Mouse (Mus musculus): Measurements from ENCODE around the gene Nostrin. TPM values are rescaled to one million over a fixed set of nuclear protein-coding genes. Genes with fewer than 3 reads are reported as not detected.

Nostrin gene
- 1 to 10 TPM; 1.3 to 2.3 TPM for total RNA-seq (2021)
- long read RNA-seq, experiment 1, partial matches to known transcripts = 3 of 3 reads
- long read RNA-seq, experiment 1, other reads (novel, unspliced or antisense) = 0 of 3 reads
- long read RNA-seq, experiment 2, partial matches to known transcripts = 4 of 4 reads
- long read RNA-seq, experiment 2, other reads (novel, unspliced or antisense) = 0 of 4 reads

DNA sequence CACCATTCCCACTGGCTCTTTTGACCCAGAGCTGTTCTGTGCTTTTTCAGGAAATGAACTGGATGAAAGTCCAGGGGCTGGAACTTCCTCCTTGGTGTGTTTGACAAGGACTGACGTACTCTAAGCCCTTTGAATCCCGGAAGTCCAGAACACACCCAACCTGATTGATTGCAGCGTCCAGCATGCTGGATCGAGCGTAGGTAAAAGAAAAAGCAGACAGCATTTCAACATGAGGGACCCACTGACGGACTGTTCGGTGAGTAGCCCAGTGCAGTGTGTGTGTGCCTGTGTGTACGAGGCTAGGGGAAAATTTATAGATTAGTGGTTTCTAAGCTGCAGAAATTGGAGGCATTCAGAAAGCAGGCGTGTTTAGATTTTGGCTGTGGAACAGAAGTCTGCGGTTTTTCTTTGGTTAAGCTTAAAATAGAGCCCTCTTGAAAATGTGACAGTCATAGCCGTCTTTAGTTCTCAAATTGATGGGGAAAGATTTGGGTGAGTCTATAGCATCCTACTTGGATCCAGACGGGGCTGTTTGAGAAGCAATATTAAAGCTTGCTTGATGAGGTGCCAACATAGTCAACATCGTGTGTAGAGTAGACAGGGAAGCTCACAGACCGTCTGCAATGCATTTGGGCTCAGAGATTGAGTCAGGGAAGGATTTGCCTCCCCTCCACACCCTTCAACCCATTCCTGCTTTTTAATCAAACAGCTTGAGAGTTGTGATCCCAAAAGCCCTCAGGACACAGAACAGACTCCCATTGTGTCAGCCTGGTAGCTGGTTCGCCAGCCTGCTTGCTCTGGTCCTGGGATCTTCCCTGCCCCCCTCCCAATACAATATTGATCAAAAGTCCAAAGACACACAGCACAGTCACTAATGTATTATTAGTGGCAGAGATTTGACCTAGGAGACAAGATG is at the start of gene Nostrin:
TSS of gene Nostrin (plus strand) at position 140 of the 916 bp plus-strand sequence.
- no peak for DNase-seq
- intact Hi-C loops (cut with DNase I) = no loop called here

- no peak for DNase-seq
- intact Hi-C loops (cut with DNase I) = no loop called here
These were observed 48.9 kb upstream of the Nostrin start for GRCm38 (mm10) chr2:69086505-69087260.

DNA sequence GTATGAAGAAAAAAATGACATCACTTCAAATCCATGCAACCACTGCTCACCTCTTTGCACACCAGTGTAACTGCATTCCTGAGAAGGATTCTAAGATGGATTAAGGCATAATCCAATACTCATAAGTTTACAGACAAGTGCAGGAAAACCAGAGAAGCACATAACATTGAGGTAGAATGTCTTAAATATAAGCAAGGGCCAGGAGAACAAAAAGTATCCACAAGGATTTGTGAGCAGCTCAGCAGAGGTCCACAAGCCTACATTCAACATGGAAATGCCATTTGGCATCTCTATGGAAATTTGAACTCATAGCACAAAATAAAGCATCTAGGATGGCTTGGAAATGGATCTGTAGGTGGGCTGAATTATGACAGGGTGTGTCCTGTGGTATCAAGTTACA is 39.8 kb upstream of the Nostrin start:
- intact Hi-C loops (cut with DNase I) = loop anchor here (5.0 kb wide), 1 partner anchor 519 kb away; no protein-coding TSS in a partner anchor
- DNase-seq = no peak

DNA sequence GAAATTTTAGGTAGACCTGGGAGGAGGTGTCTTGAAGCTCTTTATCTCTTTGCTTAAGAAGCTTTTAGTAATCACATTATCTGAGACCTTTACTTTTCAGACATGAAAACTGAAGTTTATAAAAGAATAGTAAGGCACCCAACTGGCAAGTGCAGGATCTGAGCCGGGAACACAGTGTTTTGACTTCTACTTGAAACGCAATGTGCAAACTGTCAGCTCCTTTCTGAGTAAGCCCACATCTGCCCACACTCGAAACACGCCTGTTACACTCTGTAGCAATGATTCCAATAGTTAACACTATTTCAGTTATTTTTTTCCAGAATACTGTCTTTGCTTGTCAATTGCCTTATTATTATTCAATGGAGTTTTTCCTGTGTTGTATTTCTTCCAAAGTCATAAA is 38.8 kb upstream of the Nostrin start:
- intact Hi-C loops (cut with DNase I) = loop anchor here (5.0 kb wide), 1 partner anchor 520 kb away; no protein-coding TSS in a partner anchor
- DNase-seq = no peak

DNA sequence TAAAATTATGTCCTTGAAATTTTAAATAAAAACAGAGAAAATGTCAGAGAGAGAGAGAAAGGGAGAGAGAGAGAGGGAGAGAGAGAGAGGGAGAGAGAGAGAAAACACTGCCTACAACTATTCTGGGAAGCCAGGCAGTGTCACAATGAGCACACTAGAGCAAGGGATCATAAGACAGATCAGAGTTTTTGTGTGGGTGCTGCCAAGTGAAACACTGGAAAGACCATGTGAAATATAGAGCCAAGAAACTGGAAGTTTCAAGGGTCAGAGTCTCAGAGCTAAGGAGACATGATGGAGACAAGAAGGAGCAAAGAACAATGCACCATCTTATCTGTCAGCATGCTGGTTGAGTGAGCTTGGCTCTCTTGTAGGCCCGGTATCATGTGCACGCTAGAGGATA is 38.1 kb upstream of the Nostrin start:
- intact Hi-C loops (cut with DNase I) = loop anchor here (5.0 kb wide), 1 partner anchor 520 kb away; no protein-coding TSS in a partner anchor

GRCm38 (mm10) chr2:69098701-69099100 is 36.9 kb upstream of the Nostrin start:
- intact Hi-C loops (cut with DNase I) = loop anchor here (5.0 kb wide), 1 partner anchor 521 kb away; no protein-coding TSS in a partner anchor
- DNase-seq = no peak

More for the DNA sequence above, 38.1 kb upstream of the Nostrin start:
- DNase-seq = no peak

DNA sequence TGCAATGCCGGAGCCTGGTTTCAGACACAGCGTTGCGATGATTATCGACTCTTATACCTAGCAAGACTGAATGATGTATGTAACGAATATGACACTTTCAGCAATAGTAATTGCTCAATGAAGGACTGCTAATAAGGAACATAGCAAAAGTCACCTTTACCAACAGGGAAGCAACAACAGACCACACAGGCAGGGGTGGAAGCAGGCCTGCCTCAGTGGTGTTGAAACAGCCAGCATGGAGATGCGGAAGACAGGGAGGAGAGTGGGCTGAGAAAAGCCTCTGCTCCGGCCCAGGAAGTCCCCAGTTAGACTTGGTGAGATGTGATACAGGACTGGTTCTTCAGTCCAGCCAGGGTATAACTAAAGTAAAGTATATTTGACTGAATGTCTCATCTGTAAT is 36.5 kb upstream of the Nostrin start:
- DNase-seq = no peak
- intact Hi-C loops (cut with DNase I) = loop anchor here (5.0 kb wide), 1 partner anchor 522 kb away; no protein-coding TSS in a partner anchor

GRCm38 (mm10) chr2:69100706-69101105 is 34.9 kb upstream of the Nostrin start:
- DNase-seq = no peak
- intact Hi-C loops (cut with DNase I) = loop anchor here (1.0 kb wide), 1 partner anchor 316 kb away; no protein-coding TSS in a partner anchor

DNA sequence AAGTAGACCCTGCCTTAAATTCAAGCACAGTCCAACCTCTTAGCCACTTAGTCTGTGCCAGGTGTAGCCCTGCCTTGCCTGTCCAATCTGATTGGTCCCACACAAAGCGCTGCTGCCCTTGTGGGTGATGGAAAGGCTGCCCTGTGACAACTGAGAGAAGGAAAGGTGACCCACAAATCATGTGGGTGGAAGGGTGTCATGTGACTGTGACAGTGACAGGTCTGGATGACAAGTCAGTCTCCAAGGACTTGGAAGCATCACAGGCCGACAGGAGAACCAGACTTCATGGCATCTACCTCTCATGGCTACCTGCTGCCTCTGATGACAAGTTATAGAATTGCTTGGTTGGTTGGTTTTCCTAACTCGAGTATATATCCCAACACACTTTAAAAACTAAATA is 32.1 kb upstream of the Nostrin start:
- DNase-seq = no peak
- intact Hi-C loops (cut with DNase I) = no loop called here

GRCm38 (mm10) chr2:69104511-69105145 is 31.0 kb upstream of the Nostrin start:
- no peak for DNase-seq
- intact Hi-C loops (cut with DNase I) = no loop called here

DNA sequence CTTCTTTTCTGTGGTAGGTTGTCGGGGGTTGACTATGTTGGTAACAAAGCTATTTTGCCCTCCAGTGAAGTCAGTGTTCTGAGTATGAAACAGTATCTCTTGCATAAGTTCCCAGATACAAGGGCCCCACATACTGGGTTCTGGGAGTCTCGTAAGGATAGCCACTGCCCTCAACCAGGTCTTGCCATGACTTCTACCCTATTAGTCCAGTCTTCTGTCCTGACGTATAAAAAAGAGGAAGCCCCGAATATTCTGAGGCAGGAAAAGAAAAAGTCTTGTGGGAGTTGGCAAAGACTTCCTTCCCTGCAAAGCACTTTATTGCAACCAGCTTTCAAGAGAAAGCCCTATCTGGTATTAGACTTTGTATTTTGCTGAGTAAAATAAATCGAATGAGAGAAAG is 26.4 kb upstream of the Nostrin start:
- intact Hi-C loops (cut with DNase I) = no loop called here
- no peak for DNase-seq

- intact Hi-C loops (cut with DNase I) = loop anchor here (5.0 kb wide), 1 partner anchor 318 kb away; no protein-coding TSS in a partner anchor
- DNase-seq = no peak
These were observed 25.9 kb upstream of the Nostrin start for GRCm38 (mm10) chr2:69109710-69110109.

- DNase-seq = no peak
- intact Hi-C loops (cut with DNase I) = loop anchor here (5.0 kb wide), 1 partner anchor 315 kb away; no protein-coding TSS in a partner anchor
These were observed 23.0 kb upstream of the Nostrin start for GRCm38 (mm10) chr2:69112609-69113008.

DNA sequence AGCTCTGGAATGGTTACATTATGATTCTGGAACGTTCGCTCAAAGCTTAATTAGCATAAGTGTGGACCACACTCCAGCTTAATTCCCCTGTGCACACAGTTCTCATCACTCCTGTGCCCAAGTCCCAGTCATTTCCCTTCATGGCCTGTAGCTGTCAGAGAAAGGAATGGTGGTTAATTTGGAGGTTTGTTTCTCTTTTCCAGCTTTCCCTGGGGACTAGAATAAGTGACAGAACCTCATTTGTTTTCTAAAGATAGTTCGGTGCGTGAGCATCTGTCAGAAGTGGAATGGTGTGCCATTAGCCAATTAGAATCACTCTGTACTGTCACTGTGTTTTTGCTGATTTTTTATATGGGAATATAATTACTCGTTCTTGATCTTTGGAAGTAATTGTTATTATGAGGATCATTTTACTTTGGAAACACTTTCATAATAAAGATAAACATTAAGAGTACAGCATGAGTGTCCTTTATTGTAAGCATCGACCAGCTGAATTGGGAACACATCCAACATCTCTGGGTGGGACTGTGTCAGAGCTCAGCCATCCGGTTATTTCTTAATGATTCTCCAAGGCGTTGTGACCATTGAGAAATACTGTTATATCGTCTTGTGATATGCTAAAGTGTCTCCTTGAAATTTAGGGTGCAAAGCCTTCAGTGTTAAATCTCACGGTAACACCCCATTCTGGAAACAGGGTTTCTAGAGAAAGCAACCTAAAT is 21.6 kb upstream of the Nostrin start:
- DNase-seq = no peak
- intact Hi-C loops (cut with DNase I) = loop anchor here (5.0 kb wide), 1 partner anchor 313 kb away; no protein-coding TSS in a partner anchor

DNA sequence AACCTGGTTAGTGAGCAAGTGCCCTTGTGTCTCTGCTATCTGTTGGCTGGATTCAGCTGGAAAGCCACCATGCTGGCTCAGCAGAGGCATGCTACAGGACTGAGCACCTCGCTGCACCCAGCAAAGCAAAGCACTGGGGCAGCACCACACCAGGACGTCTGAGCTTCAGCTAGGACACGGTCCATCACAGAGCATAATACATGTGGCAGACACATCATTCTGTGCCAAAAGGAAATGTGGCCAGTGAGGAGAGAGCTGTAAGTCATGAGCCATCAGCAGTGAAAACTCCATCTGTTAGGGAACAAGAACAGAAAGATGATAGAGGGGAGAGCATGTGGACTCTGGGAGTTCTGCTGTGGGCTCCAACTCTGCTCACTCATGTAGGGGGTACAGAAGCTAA is 19.7 kb upstream of the Nostrin start:
- intact Hi-C loops (cut with DNase I) = no loop called here
- DNase-seq = no peak

- intact Hi-C loops (cut with DNase I) = no loop called here
- no peak for DNase-seq
These were observed 18.8 kb upstream of the Nostrin start for GRCm38 (mm10) chr2:69116767-69117166.

GRCm38 (mm10) chr2:69118994-69119393 is 16.6 kb upstream of the Nostrin start:
- intact Hi-C loops (cut with DNase I) = no loop called here
- DNase-seq = no peak

DNA sequence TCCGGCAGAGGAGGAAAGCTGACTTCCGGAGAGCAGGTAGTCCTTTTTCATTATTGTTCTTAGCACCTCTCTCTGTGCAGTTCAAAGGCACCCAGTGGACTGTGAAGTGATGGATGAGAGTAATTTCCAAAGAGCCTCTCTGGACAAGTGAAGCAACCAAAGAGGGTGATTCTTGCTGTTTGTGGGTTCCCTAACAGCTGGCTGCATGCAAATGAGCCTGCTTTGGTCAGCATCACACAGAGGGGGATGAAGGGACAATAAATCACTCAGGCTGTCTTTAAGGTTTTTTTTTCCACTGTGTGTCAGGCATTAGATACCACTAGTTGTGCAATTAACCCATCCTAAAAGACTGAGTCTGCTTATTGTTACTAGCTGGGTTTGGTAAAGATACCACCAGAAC is 15.9 kb upstream of the Nostrin start:
- no peak for DNase-seq
- intact Hi-C loops (cut with DNase I) = no loop called here

DNA sequence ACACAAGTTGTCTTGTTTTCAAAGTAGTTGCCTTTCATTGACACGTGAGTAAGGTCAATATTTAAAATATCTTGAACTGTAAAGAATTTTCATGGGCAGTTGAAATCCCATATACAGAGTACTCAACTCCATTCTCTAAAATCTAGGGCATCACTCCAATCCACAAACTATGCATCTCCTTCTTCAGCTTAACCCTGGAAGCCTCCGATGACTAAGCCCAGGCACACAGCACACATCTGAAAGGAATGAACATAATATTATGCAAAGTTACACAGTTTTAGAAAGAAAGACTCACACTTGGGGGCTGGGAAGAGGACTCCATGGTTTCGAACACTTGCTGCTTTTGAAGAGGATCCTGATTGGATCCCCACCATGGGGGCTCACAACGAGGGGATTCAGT is 13.9 kb upstream of the Nostrin start:
- intact Hi-C loops (cut with DNase I) = no loop called here
- no peak for DNase-seq

All from gastrocnemius, postnatal 36 days (tissue).